Mouse (Mus musculus): ENCODE measurements around the gene Gpr4. TPM values are rescaled to one million over a fixed set of nuclear protein-coding genes. Genes with fewer than 3 reads are reported as not detected.

Gpr4 gene
- polyA plus RNA-seq, 1 experiment from 2014 or later = 1.3 TPM

DNA sequence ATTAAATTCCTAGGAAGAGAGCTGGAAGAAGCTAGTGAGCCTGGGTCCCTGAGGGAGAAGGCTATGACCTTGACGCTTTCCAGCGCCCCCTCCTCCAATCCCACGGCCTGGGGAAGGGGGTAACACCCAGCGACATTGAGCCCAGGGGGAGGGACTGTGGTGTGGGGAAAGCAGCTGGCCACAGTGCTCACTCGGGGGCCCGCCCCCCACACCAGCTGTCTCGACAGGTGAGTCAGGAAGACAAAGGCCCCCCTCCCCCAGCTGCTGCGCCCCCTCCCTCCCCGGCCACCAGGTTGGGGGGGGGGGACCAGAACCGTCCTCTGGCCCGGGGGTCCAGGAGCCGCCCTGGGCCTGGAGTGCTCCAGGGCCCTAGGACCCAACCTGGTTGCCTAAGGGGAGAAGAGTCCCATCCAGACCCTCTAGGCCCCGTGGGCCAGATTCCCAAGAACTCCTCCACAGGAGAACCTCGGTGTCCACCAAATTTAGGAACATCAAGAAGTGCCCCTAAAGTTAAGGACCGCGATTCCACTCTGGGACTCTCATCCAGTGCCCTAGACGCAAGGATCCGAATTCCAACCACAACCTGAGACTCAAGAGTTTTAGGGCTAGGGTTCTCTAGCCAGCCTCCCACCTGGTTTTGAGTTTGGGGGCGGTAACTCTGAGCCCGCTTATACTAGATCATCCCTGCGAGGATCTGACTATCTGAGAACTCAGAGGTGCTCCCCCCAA, 58.3 kb downstream of the Gpr4 start:
- Histone ChIP-seq H3K27me3 (replicated peaks; ENCODE audit: control insufficient read depth, insufficient read depth, low read length) (no peaks in the 10 kb centered on the region), H3K36me3 (ENCODE audit: control insufficient read depth, insufficient read depth) (peaks cover 10% of the 10 kb centered on the region; the same call in 1 of the 2 replicates), H3K9me3 (ENCODE audit: control insufficient read depth) (no peaks in the 10 kb centered on the region), H3K4me1 (replicated peaks; ENCODE audit: control insufficient read depth, insufficient read depth, low read length) (0 out of 2 replicates have a peak, but pooled peaks cover 6% of the 10 kb centered on the region), H3K9ac (ENCODE audit: low read depth, low read length) (peak overlapping the region; percentile 71), H3K4me2 (replicated peaks; ENCODE audit: low read depth) (peak overlapping the region; percentile 95), H3K27ac (ENCODE audit: low read depth, low read length) (peak overlapping the region; percentile 95), H3K4me3 (ENCODE audit: low read depth, low read length) (peak overlapping the region; percentile 93)
- no peak for ATAC-seq
- WGBS = 0% methylated on average over 19 of the region's 21 CpGs
- TF ChIP-seq CTCF (IDR thresholded peaks at IDR 0.05; ENCODE audit: low read depth) = no peak

DNA sequence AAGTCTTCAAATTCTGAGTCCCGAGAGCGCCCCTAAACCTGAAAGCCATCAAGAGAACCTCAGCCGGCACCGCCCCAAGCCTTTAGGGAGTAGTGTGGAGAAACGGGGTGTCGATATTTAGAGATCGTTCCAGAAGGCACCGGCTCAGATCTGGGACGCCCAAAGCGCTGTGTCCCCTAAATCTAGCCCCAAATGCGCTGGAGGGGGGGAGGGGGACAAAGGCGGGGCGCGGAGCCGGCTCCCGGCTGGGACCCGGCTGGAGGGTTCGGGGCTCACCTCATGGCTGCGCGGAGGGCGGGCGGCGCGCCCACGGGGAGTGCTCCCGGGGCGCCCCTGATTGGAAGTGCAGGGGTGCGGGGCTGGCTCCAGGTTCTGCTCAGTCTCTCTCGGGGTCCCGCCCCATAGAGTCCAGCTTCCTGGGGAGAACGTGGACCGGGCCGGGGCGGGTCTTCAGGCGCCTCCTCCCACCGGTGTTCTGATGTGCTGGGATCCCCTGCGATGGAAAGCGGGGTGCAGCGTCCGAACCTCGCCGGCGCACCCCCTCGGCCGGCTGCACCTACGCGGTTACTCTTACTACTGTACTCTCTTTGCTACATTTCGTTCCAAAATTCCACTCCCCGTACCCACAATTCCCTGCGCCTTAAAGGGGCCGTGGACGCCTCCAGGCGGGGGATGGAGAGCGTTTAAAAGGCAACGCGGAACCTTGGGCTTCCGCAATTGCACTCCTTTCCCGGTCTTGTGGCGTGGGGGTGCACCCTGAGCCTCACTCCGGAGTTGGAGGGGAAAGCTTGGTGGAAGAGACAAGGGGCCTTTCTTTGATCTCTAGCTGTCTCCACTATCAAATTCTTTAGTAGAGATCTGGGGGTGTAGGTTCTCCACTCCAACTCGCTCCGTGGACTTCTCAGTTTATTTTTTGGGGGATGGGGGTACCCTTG, 59.2 kb downstream of the Gpr4 start, which contains the start of gene Vasp:
TSS of gene Vasp (minus strand) at position 580 of the 935 bp plus-strand sequence.
- Histone ChIP-seq H3K4me3 (ENCODE audit: low read depth, low read length) (peak within 1 kb of the TSS; percentile 93), H3K4me1 (replicated peaks; ENCODE audit: control insufficient read depth, insufficient read depth, low read length) (no peaks in the 10 kb centered on the region), H3K9me3 (ENCODE audit: control insufficient read depth) (no peaks in the 10 kb centered on the region), H3K36me3 (ENCODE audit: control insufficient read depth, insufficient read depth) (peaks cover 6% of the 10 kb centered on the region; the same call in 1 of the 2 replicates), H3K4me2 (replicated peaks; ENCODE audit: low read depth) (peak within 1 kb of the TSS; percentile 95), H3K27ac (ENCODE audit: low read depth, low read length) (peak within 1 kb of the TSS; percentile 95), H3K9ac (ENCODE audit: low read depth, low read length) (peak within 1 kb of the TSS; percentile 71), H3K27me3 (replicated peaks; ENCODE audit: control insufficient read depth, insufficient read depth, low read length) (no peaks in the 10 kb centered on the region)
- TF ChIP-seq CTCF (IDR thresholded peaks at IDR 0.05; ENCODE audit: low read depth) = peak; percentile 25
- peak; percentile 74 for ATAC-seq
- WGBS = under 1% methylated on average over 60 of the region's 62 CpGs

DNA sequence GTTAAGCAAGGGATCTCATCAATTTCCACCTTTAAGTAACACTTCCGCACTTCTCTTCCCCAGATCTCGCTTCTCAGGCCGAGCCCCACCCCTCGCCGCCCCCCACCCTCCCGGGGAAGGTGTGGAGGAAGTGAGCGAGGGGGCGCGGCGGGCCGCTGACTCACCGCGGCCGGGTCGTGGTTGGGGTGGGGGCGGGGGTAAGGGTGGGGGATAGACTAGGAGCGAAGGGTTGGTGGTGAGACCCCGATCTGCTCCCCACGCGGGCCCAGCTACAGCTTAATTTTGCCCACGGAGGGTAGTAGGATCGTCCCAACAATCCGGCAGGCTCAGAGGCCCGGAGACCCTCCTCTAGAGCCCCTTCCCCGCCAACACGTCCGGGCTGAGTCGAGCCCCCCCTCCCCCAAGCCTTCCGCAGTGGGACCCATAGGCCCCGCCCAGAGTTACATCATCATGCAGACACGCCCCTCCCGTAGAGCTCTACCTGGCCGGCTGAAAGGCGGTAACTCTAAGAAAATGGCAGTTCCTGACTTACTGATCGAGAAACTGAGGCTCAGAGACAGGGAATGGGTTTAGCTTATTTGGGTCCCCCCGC, 59.9 kb downstream of the Gpr4 start:
- H3K4me2 ChIP-seq (replicated peaks; ENCODE audit: low read depth) = peak overlapping the region; percentile 95
- H3K4me3 ChIP-seq (ENCODE audit: low read depth, low read length) = peak overlapping the region; percentile 93
- peak overlapping the region; percentile 95 for H3K27ac ChIP-seq (ENCODE audit: low read depth, low read length)
- H3K27me3 ChIP-seq (replicated peaks; ENCODE audit: control insufficient read depth, insufficient read depth, low read length) = no peaks in the 10 kb centered on the region
- H3K9ac ChIP-seq (ENCODE audit: low read depth, low read length) = peak overlapping the region; percentile 71
- no peaks in the 10 kb centered on the region for H3K9me3 ChIP-seq (ENCODE audit: control insufficient read depth)
- no peak for TF ChIP-seq CTCF (IDR thresholded peaks at IDR 0.05; ENCODE audit: low read depth)
- 1% methylated on average over 31 of the region's 36 CpGs for WGBS
- H3K4me1 ChIP-seq (replicated peaks; ENCODE audit: control insufficient read depth, insufficient read depth, low read length) = no peaks in the 10 kb centered on the region
- ATAC-seq = peak; percentile 70
- peaks cover 6% of the 10 kb centered on the region; the same call in 1 of the 2 replicates for H3K36me3 ChIP-seq (ENCODE audit: control insufficient read depth, insufficient read depth)

MicroRNAs encoded within 50 kb of the gene (microRNA counts, 519-probe panel; counts per million panel counts)
- microRNA mmu-miR-330 = not detected

Small RNAs within 50 kb of the gene (microRNA-seq; reads per million reads assigned to microRNA genes)
- gene Mir330 = 110 reads per million, percentile 48 among the genes with 10 or more reads in this experiment

Other genes starting within 250 kb of the Gpr4 start
- gene Nanos2, start 225.1 kb upstream of the Gpr4 start, polyA plus RNA-seq (2015; fragmentation: Nextera tagmentation; extraction: Ambion mirVana) = not detected in 2 replicates
- gene Mypop, start 221.3 kb upstream of the Gpr4 start, polyA plus RNA-seq (2015; fragmentation: Nextera tagmentation; extraction: Ambion mirVana) = 1.1 and 1.2 TPM in 2 replicates
- 11.4 and 11.9 TPM in 2 replicates for gene Irf2bp1, start 208.5 kb upstream of the Gpr4 start, polyA plus RNA-seq (2015; fragmentation: Nextera tagmentation; extraction: Ambion mirVana)
- 11.8 and 12.4 TPM in 2 replicates for gene Foxa3, start 189.0 kb upstream of the Gpr4 start, polyA plus RNA-seq (2015; fragmentation: Nextera tagmentation; extraction: Ambion mirVana)
- gene Sympk, start 188.2 kb upstream of the Gpr4 start, polyA plus RNA-seq (2015; fragmentation: Nextera tagmentation; extraction: Ambion mirVana) = 8.9 and 9.1 TPM in 2 replicates
- not detected in 2 replicates for gene Rsph6a, start 157.8 kb upstream of the Gpr4 start, polyA plus RNA-seq (2015; fragmentation: Nextera tagmentation; extraction: Ambion mirVana)
- 4.7 and 5.4 TPM in 2 replicates for gene Dmwd, start 136.3 kb upstream of the Gpr4 start, polyA plus RNA-seq (2015; fragmentation: Nextera tagmentation; extraction: Ambion mirVana)
- 50.8 and 60.4 TPM in 2 replicates for gene Dmpk, start 128.7 kb upstream of the Gpr4 start, polyA plus RNA-seq (2015; fragmentation: Nextera tagmentation; extraction: Ambion mirVana)
- 4.6 and 5.1 TPM in 2 replicates for gene Six5, start 117.9 kb upstream of the Gpr4 start, polyA plus RNA-seq (2015; fragmentation: Nextera tagmentation; extraction: Ambion mirVana)
- 0.38 and 0.39 TPM in 2 replicates for gene Gm4969, start 94.2 kb upstream of the Gpr4 start, polyA plus RNA-seq (2015; fragmentation: Nextera tagmentation; extraction: Ambion mirVana)
- 4.8 and 5.1 TPM in 2 replicates for gene Fbxo46, start 92.7 kb upstream of the Gpr4 start, polyA plus RNA-seq (2015; fragmentation: Nextera tagmentation; extraction: Ambion mirVana)
- gene Qpctl, start 63.2 kb upstream of the Gpr4 start, polyA plus RNA-seq (2015; fragmentation: Nextera tagmentation; extraction: Ambion mirVana) = 7.3 and 8.1 TPM in 2 replicates
- 66.3 and 69.6 TPM in 2 replicates for gene Snrpd2, start 62.8 kb upstream of the Gpr4 start, polyA plus RNA-seq (2015; fragmentation: Nextera tagmentation; extraction: Ambion mirVana)
- gene Gipr, start 46.4 kb upstream of the Gpr4 start, polyA plus RNA-seq (2015; fragmentation: Nextera tagmentation; extraction: Ambion mirVana) = 0.48 and 0.67 TPM in 2 replicates
- 5.0 and 5.1 TPM in 2 replicates for gene Eml2, start 36.1 kb upstream of the Gpr4 start, polyA plus RNA-seq (2015; fragmentation: Nextera tagmentation; extraction: Ambion mirVana)
- 26.5 and 27.5 TPM in 2 replicates for gene Opa3, start 15.8 kb downstream of the Gpr4 start, polyA plus RNA-seq (2015; fragmentation: Nextera tagmentation; extraction: Ambion mirVana)
- 98.5 and 106 TPM in 2 replicates for gene Vasp, start 59.3 kb downstream of the Gpr4 start, polyA plus RNA-seq (2015; fragmentation: Nextera tagmentation; extraction: Ambion mirVana)
- gene Ppm1n, start 67.5 kb downstream of the Gpr4 start, polyA plus RNA-seq (2015; fragmentation: Nextera tagmentation; extraction: Ambion mirVana) = 0.12 and 0.14 TPM in 2 replicates
- gene Rtn2, start 70.1 kb downstream of the Gpr4 start, polyA plus RNA-seq (2015; fragmentation: Nextera tagmentation; extraction: Ambion mirVana) = 7.1 and 9.3 TPM in 2 replicates
- gene Fosb, start 97.5 kb downstream of the Gpr4 start, polyA plus RNA-seq (2015; fragmentation: Nextera tagmentation; extraction: Ambion mirVana) = 0.12 and 0.54 TPM in 2 replicates
- 22.1 and 27.1 TPM in 2 replicates for gene Ercc1, start 132.2 kb downstream of the Gpr4 start, polyA plus RNA-seq (2015; fragmentation: Nextera tagmentation; extraction: Ambion mirVana)
- 8.3 and 9.7 TPM in 2 replicates for gene Cd3eap, start 146.9 kb downstream of the Gpr4 start, polyA plus RNA-seq (2015; fragmentation: Nextera tagmentation; extraction: Ambion mirVana)
- gene Ppp1r13l, start 147.2 kb downstream of the Gpr4 start, polyA plus RNA-seq (2015; fragmentation: Nextera tagmentation; extraction: Ambion mirVana) = 1.4 TPM in 2 replicates
- gene Ercc2, start 169.5 kb downstream of the Gpr4 start, polyA plus RNA-seq (2015; fragmentation: Nextera tagmentation; extraction: Ambion mirVana) = 6.2 and 8.7 TPM in 2 replicates
- gene Klc3, start 191.6 kb downstream of the Gpr4 start, polyA plus RNA-seq (2015; fragmentation: Nextera tagmentation; extraction: Ambion mirVana) = 1.6 TPM in 2 replicates
- gene Ckm, start 192.2 kb downstream of the Gpr4 start, polyA plus RNA-seq (2015; fragmentation: Nextera tagmentation; extraction: Ambion mirVana) = 25.2 and 26.2 TPM in 2 replicates
- 4.2 and 4.7 TPM in 2 replicates for gene Mark4, start 246.3 kb downstream of the Gpr4 start, polyA plus RNA-seq (2015; fragmentation: Nextera tagmentation; extraction: Ambion mirVana)

All from intestine, postnatal 0 days (tissue).